Mouse (Mus musculus): Measurements from ENCODE around the gene Tvp23a. TPM values are rescaled to one million over a fixed set of nuclear protein-coding genes. Genes with fewer than 3 reads are reported as not detected.

The Tvp23a gene
- polyA plus RNA-seq (2014; fragmentation: Nextera tagmentation; extraction: Ambion mirVana), result 44.3 and 44.5 TPM in 2 replicates

DNA sequence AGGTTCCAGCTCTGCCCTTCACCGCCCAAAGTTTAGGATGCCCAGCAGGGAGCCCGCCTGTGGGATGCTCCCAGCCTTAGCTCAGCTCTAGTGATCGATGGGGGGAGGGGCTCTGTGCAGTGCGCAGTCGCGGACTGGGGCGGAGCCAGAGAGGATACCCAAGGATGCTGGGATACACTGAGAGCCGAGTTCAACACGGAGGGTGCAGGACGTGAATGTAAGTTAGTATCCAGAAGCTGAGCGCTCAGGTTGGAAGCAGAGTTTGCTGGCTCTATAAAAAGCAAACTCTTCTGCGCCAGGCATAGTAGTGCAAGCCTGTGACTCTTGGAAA is at the start of gene Tvp23a:
TSS of gene Tvp23a (minus strand) at position 99 of the 331 bp plus-strand sequence.
- H3K4me1 ChIP-seq (replicated peaks; ENCODE audit: control insufficient read depth, insufficient read depth, low read length), result peaks cover 32% of the 10 kb centered on the region
- H3K4me3 ChIP-seq (replicated peaks; ENCODE audit: low read length), result peak within 1 kb of the TSS; percentile 52
- no peaks in the 10 kb centered on the region for H3K9me3 ChIP-seq (ENCODE audit: control insufficient read depth, low read length)
- no peaks in the 10 kb centered on the region for H3K27me3 ChIP-seq (ENCODE audit: control insufficient read depth, insufficient read depth, low read length)
- no peaks in the 10 kb centered on the region for H3K36me3 ChIP-seq (replicated peaks; ENCODE audit: control insufficient read depth, insufficient read depth)
- peak within 1 kb of the TSS; percentile 61 for H3K4me2 ChIP-seq (replicated peaks)
- peak within 1 kb of the TSS; percentile 72 for H3K9ac ChIP-seq
- WGBS, result under 1% methylated on average over 12 of the region's 12 CpGs
- DNase-seq (ENCODE audit: low spot score) (peak; percentile 90), ATAC-seq (ENCODE audit: low FRiP score) (peak; percentile 97)
- peak within 1 kb of the TSS; percentile 75 for H3K27ac ChIP-seq

DNA sequence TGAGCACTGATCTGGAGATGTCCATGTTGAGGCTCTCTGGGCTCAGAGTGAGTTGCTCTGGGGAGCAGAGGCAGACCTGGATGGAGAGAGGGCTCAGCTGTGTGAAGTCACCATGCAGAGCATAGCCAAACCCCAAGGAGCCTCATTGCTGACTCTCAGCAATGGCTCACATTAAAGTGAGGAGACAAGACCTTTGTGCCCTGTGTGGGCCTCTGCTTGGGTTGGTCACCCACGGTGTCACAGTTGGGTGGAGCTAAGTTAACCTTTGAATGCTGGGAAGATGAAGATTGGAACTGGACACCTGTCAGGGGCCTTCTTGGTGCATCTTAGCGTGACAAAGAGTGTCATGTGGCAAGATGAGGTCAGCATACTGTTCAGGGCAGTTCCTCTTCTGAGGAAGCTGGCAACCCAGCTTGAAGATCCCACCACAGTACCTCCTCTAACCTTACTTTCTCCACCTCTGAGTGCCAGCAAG is 48.7 kb upstream of the Tvp23a start:
- Histone ChIP-seq H3K9me3 (ENCODE audit: control insufficient read depth, low read length) (no peaks in the 10 kb centered on the region), H3K4me1 (replicated peaks; ENCODE audit: control insufficient read depth, insufficient read depth, low read length) (no peaks in the 10 kb centered on the region), H3K27me3 (ENCODE audit: control insufficient read depth, insufficient read depth, low read length) (no peaks in the 10 kb centered on the region), H3K36me3 (replicated peaks; ENCODE audit: control insufficient read depth, insufficient read depth) (no peaks in the 10 kb centered on the region), H3K27ac (no peak overlapping the region), H3K9ac (no peak overlapping the region), H3K4me2 (replicated peaks) (no peak overlapping the region), H3K4me3 (replicated peaks; ENCODE audit: low read length) (no peak overlapping the region)
- no peak for ATAC-seq (ENCODE audit: low FRiP score)
- 69% methylated on average over 2 of the region's 2 CpGs for WGBS
- no peak for DNase-seq (ENCODE audit: low spot score)

DNA sequence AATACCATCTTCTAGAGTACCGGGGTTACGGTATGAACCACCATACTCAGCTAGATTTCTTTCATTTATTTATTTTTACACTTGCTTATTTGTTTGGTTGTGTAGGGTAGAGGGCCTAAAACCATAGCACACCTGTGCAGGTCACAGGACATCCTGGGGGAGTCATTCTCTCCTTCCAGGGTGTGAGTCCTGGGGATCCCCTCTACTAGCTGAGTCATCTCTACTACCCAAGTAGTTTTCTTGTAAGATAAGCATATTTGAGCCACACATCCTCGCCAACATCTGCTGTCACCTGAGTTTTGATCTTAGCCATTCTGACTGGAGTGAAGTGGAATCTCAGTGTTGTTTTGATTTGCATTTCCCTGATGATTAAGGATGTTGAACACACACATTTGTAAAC is 45.4 kb upstream of the Tvp23a start:
- 98% methylated on average over 3 of the region's 3 CpGs for WGBS
- H3K27ac ChIP-seq, result no peak overlapping the region
- no peaks in the 10 kb centered on the region for H3K9me3 ChIP-seq (ENCODE audit: control insufficient read depth, low read length)
- no peaks in the 10 kb centered on the region for H3K36me3 ChIP-seq (replicated peaks; ENCODE audit: control insufficient read depth, insufficient read depth)
- no peak overlapping the region for H3K4me3 ChIP-seq (replicated peaks; ENCODE audit: low read length)
- H3K9ac ChIP-seq, result no peak overlapping the region
- DNase-seq (ENCODE audit: low spot score), result no peak
- H3K4me1 ChIP-seq (replicated peaks; ENCODE audit: control insufficient read depth, insufficient read depth, low read length), result no peaks in the 10 kb centered on the region
- H3K27me3 ChIP-seq (ENCODE audit: control insufficient read depth, insufficient read depth, low read length), result peaks cover 12% of the 10 kb centered on the region; the same call in 1 of the 2 replicates
- no peak for ATAC-seq (ENCODE audit: low FRiP score)
- H3K4me2 ChIP-seq (replicated peaks), result no peak overlapping the region

- Histone ChIP-seq H3K27ac (no peak overlapping the region), H3K9ac (no peak overlapping the region), H3K4me2 (replicated peaks) (no peak overlapping the region), H3K36me3 (replicated peaks; ENCODE audit: control insufficient read depth, insufficient read depth) (no peaks in the 10 kb centered on the region), H3K4me1 (replicated peaks; ENCODE audit: control insufficient read depth, insufficient read depth, low read length) (no peaks in the 10 kb centered on the region), H3K9me3 (ENCODE audit: control insufficient read depth, low read length) (no peaks in the 10 kb centered on the region), H3K4me3 (replicated peaks; ENCODE audit: low read length) (no peak overlapping the region), H3K27me3 (ENCODE audit: control insufficient read depth, insufficient read depth, low read length) (peaks cover 12% of the 10 kb centered on the region; the same call in 1 of the 2 replicates)
- DNase-seq (ENCODE audit: low spot score), result no peak
- 83% methylated on average over 4 of the region's 4 CpGs for WGBS
- ATAC-seq (ENCODE audit: low FRiP score), result no peak
These were observed 44.6 kb upstream of the Tvp23a start for GRCm38 (mm10) chr16:10491716-10492115.

DNA sequence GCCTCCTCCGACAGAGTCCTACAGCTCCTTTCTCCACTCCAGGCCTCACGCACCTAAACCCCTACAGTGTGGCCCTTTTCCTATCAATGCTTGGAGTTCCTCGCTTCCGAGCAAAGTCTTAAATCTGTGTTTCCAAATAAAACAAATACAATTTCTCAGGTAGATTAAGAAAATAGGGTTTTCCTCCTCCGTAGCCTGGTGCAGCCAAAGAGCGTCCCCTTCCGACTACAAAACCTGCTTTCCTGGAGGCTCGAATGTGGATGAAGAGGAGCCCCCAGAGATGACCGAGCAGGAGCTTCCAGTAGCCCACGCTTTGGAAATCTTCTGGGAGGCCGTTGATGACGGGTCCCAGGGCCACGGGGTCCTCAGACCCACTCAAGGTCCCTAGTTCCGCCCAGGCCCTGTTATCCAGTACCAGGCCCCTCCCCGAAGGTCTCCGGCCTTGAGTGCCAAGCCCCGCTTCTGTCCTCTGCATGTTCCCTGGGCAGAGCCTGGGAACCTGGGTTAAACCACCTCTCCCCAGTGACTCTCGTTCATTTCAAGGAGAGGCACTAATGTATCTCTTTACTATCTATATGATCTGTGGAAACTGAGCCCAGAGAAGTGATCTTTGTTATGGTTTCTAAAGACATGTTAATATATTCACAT is 43.5 kb upstream of the Tvp23a start:
- no peaks in the 10 kb centered on the region for H3K4me1 ChIP-seq (replicated peaks; ENCODE audit: control insufficient read depth, insufficient read depth, low read length)
- H3K9me3 ChIP-seq (ENCODE audit: control insufficient read depth, low read length), result no peaks in the 10 kb centered on the region
- no peak overlapping the region for H3K4me2 ChIP-seq (replicated peaks)
- DNase-seq (ENCODE audit: low spot score) (no peak), ATAC-seq (ENCODE audit: low FRiP score) (no peak)
- H3K27me3 ChIP-seq (ENCODE audit: control insufficient read depth, insufficient read depth, low read length), result peaks cover 12% of the 10 kb centered on the region; the same call in 1 of the 2 replicates
- no peaks in the 10 kb centered on the region for H3K36me3 ChIP-seq (replicated peaks; ENCODE audit: control insufficient read depth, insufficient read depth)
- 88% methylated on average over 18 of the region's 18 CpGs for WGBS
- no peak overlapping the region for H3K4me3 ChIP-seq (replicated peaks; ENCODE audit: low read length)
- H3K9ac ChIP-seq, result no peak overlapping the region
- H3K27ac ChIP-seq, result no peak overlapping the region

DNA sequence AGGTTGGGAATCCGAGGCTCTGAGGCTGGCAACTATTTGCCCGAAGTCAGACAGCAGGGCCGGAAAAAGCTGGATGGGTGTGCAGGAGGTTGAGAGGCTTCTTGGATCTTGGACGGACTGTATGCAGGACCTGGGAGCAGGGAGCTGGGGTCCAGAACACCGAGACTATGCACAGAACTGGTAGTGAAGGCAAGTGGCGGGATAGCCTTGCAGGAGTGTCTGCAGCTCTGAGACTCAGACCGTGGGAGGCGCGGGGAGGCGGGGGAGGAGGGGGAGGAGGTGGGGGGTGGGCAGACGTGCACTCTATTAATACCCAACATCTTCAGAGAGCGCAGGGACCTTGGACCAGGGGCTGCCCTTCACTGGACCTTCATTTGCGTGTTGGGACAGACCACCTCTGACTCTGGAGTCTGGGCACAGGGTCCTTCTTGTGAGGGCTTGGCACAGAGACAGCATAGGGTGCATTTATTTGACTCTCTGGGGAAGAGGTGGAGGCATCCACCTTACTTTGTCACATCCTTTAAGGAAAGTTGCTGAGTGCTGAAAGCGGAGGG is 42.8 kb upstream of the Tvp23a start:
- ATAC-seq (ENCODE audit: low FRiP score) (no peak), DNase-seq (ENCODE audit: low spot score) (no peak)
- 24% methylated on average over 12 of the region's 14 CpGs for WGBS
- H3K4me1 ChIP-seq (replicated peaks; ENCODE audit: control insufficient read depth, insufficient read depth, low read length), result no peaks in the 10 kb centered on the region
- H3K36me3 ChIP-seq (replicated peaks; ENCODE audit: control insufficient read depth, insufficient read depth), result no peaks in the 10 kb centered on the region
- peak overlapping the region; percentile 35 for H3K4me2 ChIP-seq (replicated peaks)
- no peak overlapping the region for H3K4me3 ChIP-seq (replicated peaks; ENCODE audit: low read length)
- peaks cover 12% of the 10 kb centered on the region; the same call in 1 of the 2 replicates for H3K27me3 ChIP-seq (ENCODE audit: control insufficient read depth, insufficient read depth, low read length)
- H3K9ac ChIP-seq, result no peak overlapping the region
- H3K9me3 ChIP-seq (ENCODE audit: control insufficient read depth, low read length), result no peaks in the 10 kb centered on the region
- no peak overlapping the region for H3K27ac ChIP-seq

DNA sequence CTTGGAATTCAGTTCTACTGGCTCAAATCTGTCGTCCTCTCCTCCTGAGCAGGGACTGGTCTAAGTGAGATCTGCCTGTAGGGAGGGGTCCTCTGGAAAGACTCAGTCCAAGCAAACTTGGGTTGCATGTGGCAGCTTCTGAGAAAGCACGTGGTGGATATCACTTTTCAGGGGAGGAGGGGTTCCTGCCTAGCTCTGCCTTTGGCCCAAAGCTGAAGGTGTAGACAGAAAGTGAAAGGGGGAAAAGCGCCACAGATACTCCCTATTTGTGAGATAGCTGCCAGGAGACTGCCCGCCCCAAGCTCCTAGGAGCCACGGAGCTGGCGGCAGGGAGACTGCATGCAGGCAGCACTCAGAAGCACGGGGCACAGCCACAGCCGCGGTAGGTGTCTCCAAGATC is 42.3 kb upstream of the Tvp23a start:
- WGBS, result 17% methylated on average over 9 of the region's 9 CpGs
- H3K36me3 ChIP-seq (replicated peaks; ENCODE audit: control insufficient read depth, insufficient read depth), result no peaks in the 10 kb centered on the region
- ATAC-seq (ENCODE audit: low FRiP score), result no peak
- no peak overlapping the region for H3K9ac ChIP-seq
- H3K9me3 ChIP-seq (ENCODE audit: control insufficient read depth, low read length), result no peaks in the 10 kb centered on the region
- peak overlapping the region; percentile 35 for H3K4me2 ChIP-seq (replicated peaks)
- no peaks in the 10 kb centered on the region for H3K4me1 ChIP-seq (replicated peaks; ENCODE audit: control insufficient read depth, insufficient read depth, low read length)
- H3K27me3 ChIP-seq (ENCODE audit: control insufficient read depth, insufficient read depth, low read length), result peaks cover 12% of the 10 kb centered on the region; the same call in 1 of the 2 replicates
- H3K4me3 ChIP-seq (replicated peaks; ENCODE audit: low read length), result no peak overlapping the region
- H3K27ac ChIP-seq, result no peak overlapping the region
- no peak for DNase-seq (ENCODE audit: low spot score)

DNA sequence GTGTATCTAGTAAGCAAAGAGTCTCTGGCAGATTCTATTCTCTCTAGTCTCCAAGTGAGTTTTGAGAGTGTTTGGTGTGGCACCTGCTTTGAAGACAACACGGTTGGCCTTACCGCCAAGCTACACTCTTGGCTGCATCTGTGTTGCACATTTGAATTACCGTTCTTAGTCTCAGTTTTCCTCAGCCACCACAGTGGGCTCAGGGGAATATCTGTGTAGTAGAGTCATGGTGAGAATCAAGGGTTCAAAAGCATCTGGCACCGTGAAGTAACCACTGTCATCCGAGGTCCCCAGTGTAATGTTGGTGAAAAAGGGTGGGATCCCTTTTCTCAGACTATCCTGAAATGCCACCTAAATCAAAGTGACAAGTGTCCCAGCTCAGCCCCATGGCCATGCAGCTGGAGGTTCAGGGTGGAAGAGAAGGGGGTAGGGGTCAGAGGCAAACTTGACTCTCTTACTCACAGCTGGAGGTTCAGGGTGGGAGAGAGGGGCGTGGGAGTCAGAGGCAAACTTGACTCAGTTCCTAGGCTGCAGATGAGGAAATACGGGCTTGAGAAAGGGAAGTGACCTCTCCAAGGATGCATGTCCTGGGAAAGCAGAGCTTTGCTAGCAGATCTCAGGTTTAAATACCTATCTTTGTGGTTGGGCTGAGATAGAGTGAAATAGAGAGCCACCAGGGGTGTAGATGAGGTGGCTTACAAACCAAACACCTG is 41.8 kb upstream of the Tvp23a start:
- no peaks in the 10 kb centered on the region for H3K4me1 ChIP-seq (replicated peaks; ENCODE audit: control insufficient read depth, insufficient read depth, low read length)
- ATAC-seq (ENCODE audit: low FRiP score) (no peak), DNase-seq (ENCODE audit: low spot score) (no peak)
- no peak overlapping the region for H3K4me2 ChIP-seq (replicated peaks)
- no peak overlapping the region for H3K9ac ChIP-seq
- H3K4me3 ChIP-seq (replicated peaks; ENCODE audit: low read length), result no peak overlapping the region
- H3K9me3 ChIP-seq (ENCODE audit: control insufficient read depth, low read length), result no peaks in the 10 kb centered on the region
- peaks cover 12% of the 10 kb centered on the region; the same call in 1 of the 2 replicates for H3K27me3 ChIP-seq (ENCODE audit: control insufficient read depth, insufficient read depth, low read length)
- WGBS, result 90% methylated on average over 7 of the region's 7 CpGs
- no peak overlapping the region for H3K27ac ChIP-seq
- H3K36me3 ChIP-seq (replicated peaks; ENCODE audit: control insufficient read depth, insufficient read depth), result no peaks in the 10 kb centered on the region

DNA sequence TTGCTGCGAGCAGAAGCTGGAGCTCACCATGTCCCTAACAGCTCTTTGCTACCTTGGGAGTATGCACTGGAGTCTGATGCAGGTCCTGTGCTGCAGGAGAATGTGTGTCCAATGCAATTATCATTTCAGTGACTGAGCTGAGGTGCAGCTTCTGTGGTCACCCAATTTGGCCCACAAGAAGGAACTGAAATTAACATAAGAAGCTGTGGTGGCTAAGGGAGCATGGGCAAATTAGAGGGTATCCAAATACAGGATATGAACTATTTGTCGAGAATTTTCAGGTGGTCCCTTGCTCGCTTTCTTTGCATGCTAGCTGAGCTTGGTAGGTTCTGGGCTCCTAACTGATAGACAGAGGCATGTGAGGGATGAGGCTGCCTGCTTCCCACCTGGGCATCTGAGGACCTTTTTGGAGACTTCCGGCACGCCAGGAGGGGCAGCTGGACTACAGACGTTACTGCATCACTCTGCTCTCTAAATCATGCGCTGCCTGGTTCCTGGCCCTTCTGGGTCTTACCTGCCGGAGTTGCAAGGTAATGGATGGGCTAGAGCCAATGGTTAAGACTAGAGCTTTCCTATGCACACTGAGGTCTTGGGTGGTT is 40.8 kb upstream of the Tvp23a start:
- Histone ChIP-seq H3K4me1 (replicated peaks; ENCODE audit: control insufficient read depth, insufficient read depth, low read length) (no peaks in the 10 kb centered on the region), H3K9ac (no peak overlapping the region), H3K4me2 (replicated peaks) (no peak overlapping the region), H3K4me3 (replicated peaks; ENCODE audit: low read length) (no peak overlapping the region), H3K27ac (no peak overlapping the region), H3K27me3 (ENCODE audit: control insufficient read depth, insufficient read depth, low read length) (peaks cover 12% of the 10 kb centered on the region; the same call in 1 of the 2 replicates), H3K36me3 (replicated peaks; ENCODE audit: control insufficient read depth, insufficient read depth) (no peaks in the 10 kb centered on the region), H3K9me3 (ENCODE audit: control insufficient read depth, low read length) (no peaks in the 10 kb centered on the region)
- DNase-seq (ENCODE audit: low spot score) (no peak), ATAC-seq (ENCODE audit: low FRiP score) (no peak)
- 91% methylated on average over 8 of the region's 8 CpGs for WGBS

All from hindbrain, embryonic 14.5 days (tissue).